Mouse (Mus musculus): Measurements from ENCODE around the gene 1700020N01Rik. TPM values are rescaled to one million over a fixed set of nuclear protein-coding genes. Genes with fewer than 3 reads are reported as not detected.

The 1700020N01Rik gene
- 0.09 and 0.14 TPM in 2 replicates for polyA plus RNA-seq (2012; rRNA removed)

GRCm38 (mm10) chr10:21592896-21593380, at the start of gene 1700020N01Rik:
1700020N01Rik (plus strand) TSS chr10:21593145.
- TF ChIP-seq POLR2A (IDR thresholded peaks at IDR 0.05; ENCODE audit: low read depth, low read length) (no peak), CTCF (conservative IDR thresholded peaks at IDR 0.05; ENCODE audit: insufficient read depth, insufficient read length, low read depth, low read length) (no peak)
- DNase-seq, result no peak
- 95% methylated on average over 22 of the region's 22 CpGs for WGBS

GRCm38 (mm10) chr10:21543576-21544278, 49.2 kb upstream of the 1700020N01Rik start:
- no peak overlapping the region for H3K4me3 ChIP-seq (ENCODE audit: insufficient read depth, low read depth, low read length)
- TF ChIP-seq CTCF (conservative IDR thresholded peaks at IDR 0.05; ENCODE audit: insufficient read depth, insufficient read length, low read depth, low read length) (no peak), POLR2A (IDR thresholded peaks at IDR 0.05; ENCODE audit: low read depth, low read length) (no peak)
- no peaks in the 10 kb centered on the region for H3K36me3 ChIP-seq (ENCODE audit: control insufficient read depth, insufficient read depth, low read length)
- no peaks in the 10 kb centered on the region for H3K4me1 ChIP-seq (ENCODE audit: control insufficient read depth, insufficient read depth, low read length)
- H3K27ac ChIP-seq (ENCODE audit: insufficient read depth, low read depth, low read length), result no peak overlapping the region
- H3K27me3 ChIP-seq (replicated peaks; ENCODE audit: control insufficient read depth, insufficient read depth, low read length), result no peaks in the 10 kb centered on the region
- WGBS, result 78% methylated on average over 3 of the region's 3 CpGs
- DNase-seq, result no peak

More at GRCm38 (mm10) chr10:21592896-21593380, at the start of gene 1700020N01Rik:
- Histone ChIP-seq H3K27ac (ENCODE audit: insufficient read depth, low read depth, low read length) (no peak within 1 kb of the TSS), H3K4me3 (ENCODE audit: insufficient read depth, low read depth, low read length) (no peak within 1 kb of the TSS), H3K4me1 (ENCODE audit: control insufficient read depth, insufficient read depth, low read length) (0 out of 2 replicates have a peak, but pooled peaks cover 2% of the 10 kb centered on the region), H3K36me3 (ENCODE audit: control insufficient read depth, insufficient read depth, low read length) (no peaks in the 10 kb centered on the region), H3K27me3 (replicated peaks; ENCODE audit: control insufficient read depth, insufficient read depth, low read length) (no peaks in the 10 kb centered on the region)

GRCm38 (mm10) chr10:21544721-21545120, 48.2 kb upstream of the 1700020N01Rik start:
- Histone ChIP-seq H3K36me3 (ENCODE audit: control insufficient read depth, insufficient read depth, low read length) (no peaks in the 10 kb centered on the region), H3K4me1 (ENCODE audit: control insufficient read depth, insufficient read depth, low read length) (no peaks in the 10 kb centered on the region), H3K4me3 (ENCODE audit: insufficient read depth, low read depth, low read length) (no peak overlapping the region), H3K27me3 (replicated peaks; ENCODE audit: control insufficient read depth, insufficient read depth, low read length) (no peaks in the 10 kb centered on the region), H3K27ac (ENCODE audit: insufficient read depth, low read depth, low read length) (peak overlapping the region; percentile 34)
- DNase-seq, result no peak
- 90% methylated on average over 4 of the region's 4 CpGs for WGBS
- TF ChIP-seq POLR2A (IDR thresholded peaks at IDR 0.05; ENCODE audit: low read depth, low read length) (no peak), CTCF (conservative IDR thresholded peaks at IDR 0.05; ENCODE audit: insufficient read depth, insufficient read length, low read depth, low read length) (no peak)

- Histone ChIP-seq H3K27me3 (replicated peaks; ENCODE audit: control insufficient read depth, insufficient read depth, low read length) (no peaks in the 10 kb centered on the region), H3K4me1 (ENCODE audit: control insufficient read depth, insufficient read depth, low read length) (0 out of 2 replicates have a peak, but pooled peaks cover 2% of the 10 kb centered on the region), H3K36me3 (ENCODE audit: control insufficient read depth, insufficient read depth, low read length) (no peaks in the 10 kb centered on the region), H3K27ac (ENCODE audit: insufficient read depth, low read depth, low read length) (peak overlapping the region; percentile 91), H3K4me3 (ENCODE audit: insufficient read depth, low read depth, low read length) (no peak overlapping the region)
- 59% methylated on average over 6 of the region's 6 CpGs for WGBS
- peak; percentile 88 for DNase-seq
- no peak for TF ChIP-seq CTCF (conservative IDR thresholded peaks at IDR 0.05; ENCODE audit: insufficient read depth, insufficient read length, low read depth, low read length)
- no peak for TF ChIP-seq POLR2A (IDR thresholded peaks at IDR 0.05; ENCODE audit: low read depth, low read length)
These were observed 47.5 kb upstream of the 1700020N01Rik start for GRCm38 (mm10) chr10:21545446-21545845.

GRCm38 (mm10) chr10:21548871-21549505, 44.0 kb upstream of the 1700020N01Rik start:
- no peak for DNase-seq
- H3K27me3 ChIP-seq (replicated peaks; ENCODE audit: control insufficient read depth, insufficient read depth, low read length), result no peaks in the 10 kb centered on the region
- H3K4me1 ChIP-seq (ENCODE audit: control insufficient read depth, insufficient read depth, low read length), result peaks cover 13% of the 10 kb centered on the region
- no peaks in the 10 kb centered on the region for H3K36me3 ChIP-seq (ENCODE audit: control insufficient read depth, insufficient read depth, low read length)
- TF ChIP-seq CTCF (conservative IDR thresholded peaks at IDR 0.05; ENCODE audit: insufficient read depth, insufficient read length, low read depth, low read length), result no peak
- TF ChIP-seq POLR2A (IDR thresholded peaks at IDR 0.05; ENCODE audit: low read depth, low read length), result no peak
- no peak overlapping the region for H3K4me3 ChIP-seq (ENCODE audit: insufficient read depth, low read depth, low read length)
- 73% methylated on average over 9 of the region's 9 CpGs for WGBS
- no peak overlapping the region for H3K27ac ChIP-seq (ENCODE audit: insufficient read depth, low read depth, low read length)

GRCm38 (mm10) chr10:21552967-21553682, 39.8 kb upstream of the 1700020N01Rik start:
- Histone ChIP-seq H3K36me3 (ENCODE audit: control insufficient read depth, insufficient read depth, low read length) (no peaks in the 10 kb centered on the region), H3K27me3 (replicated peaks; ENCODE audit: control insufficient read depth, insufficient read depth, low read length) (no peaks in the 10 kb centered on the region), H3K27ac (ENCODE audit: insufficient read depth, low read depth, low read length) (peak overlapping the region; percentile 91; the same call in 1 of the 2 replicates), H3K4me1 (ENCODE audit: control insufficient read depth, insufficient read depth, low read length) (peaks cover 23% of the 10 kb centered on the region), H3K4me3 (ENCODE audit: insufficient read depth, low read depth, low read length) (no peak overlapping the region)
- TF ChIP-seq POLR2A (IDR thresholded peaks at IDR 0.05; ENCODE audit: low read depth, low read length), result no peak
- TF ChIP-seq CTCF (conservative IDR thresholded peaks at IDR 0.05; ENCODE audit: insufficient read depth, insufficient read length, low read depth, low read length), result no peak
- 80% methylated on average over 8 of the region's 8 CpGs for WGBS
- DNase-seq, result peak; percentile 91

Measured in kidney, adult 2 months (tissue).